Mouse (Mus musculus): ENCODE measurements around the gene Rnf215. TPM values are rescaled to one million over a fixed set of nuclear protein-coding genes. Genes with fewer than 3 reads are reported as not detected.
"Not testable (repeated sequence)": the region's sequence is repeated elsewhere in the genome, so short reads cannot be mapped to it uniquely, and the experiment has no call there.

Rnf215 gene
- total and polyA plus RNA-seq, 2 experiments from 2014 or later, result 49.7 to 90.4 TPM

- Histone ChIP-seq H3K9me3 (ENCODE audit: low read length) (no peaks in the 10 kb centered on the region), H3K9ac (replicated peaks; ENCODE audit: low read length) (no peak overlapping the region), H3K4me2 (ENCODE audit: low read depth, low read length) (no peak overlapping the region), H3K27me3 (ENCODE audit: insufficient read depth, low read length) (no peaks in the 10 kb centered on the region), H3K4me1 (ENCODE audit: insufficient read depth, low read length) (peaks cover 10% of the 10 kb centered on the region; the same call in 1 of the 2 replicates), H3K36me3 (ENCODE audit: insufficient read depth, low read length) (peaks cover 8% of the 10 kb centered on the region; the same call in 1 of the 2 replicates), H3K4me3 (ENCODE audit: low read length) (no peak overlapping the region), H3K27ac (no peak overlapping the region)
- DNase-seq (ENCODE audit: low spot score) (no peak), ATAC-seq (no peak)
- TF ChIP-seq CTCF (IDR thresholded peaks at IDR 0.05; ENCODE audit: low read depth), result no peak
- WGBS, result 78% methylated on average over 6 of the region's 6 CpGs
Measured at GRCm38 (mm10) chr11:4112861-4113260, 22.1 kb upstream of the Rnf215 start.

- Histone ChIP-seq H3K4me2 (ENCODE audit: low read depth, low read length) (no peak overlapping the region), H3K36me3 (ENCODE audit: insufficient read depth, low read length) (peaks cover 8% of the 10 kb centered on the region; the same call in 1 of the 2 replicates), H3K4me3 (ENCODE audit: low read length) (no peak overlapping the region), H3K27me3 (ENCODE audit: insufficient read depth, low read length) (no peaks in the 10 kb centered on the region), H3K9me3 (ENCODE audit: low read length) (no peaks in the 10 kb centered on the region), H3K4me1 (ENCODE audit: insufficient read depth, low read length) (peaks cover 12% of the 10 kb centered on the region; the same call in 1 of the 2 replicates), H3K27ac (no peak overlapping the region), H3K9ac (replicated peaks; ENCODE audit: low read length) (no peak overlapping the region)
- no peak for DNase-seq (ENCODE audit: low spot score)
- ATAC-seq, result no peak
- no peak for TF ChIP-seq CTCF (IDR thresholded peaks at IDR 0.05; ENCODE audit: low read depth)
- WGBS, result 71% methylated on average over 4 of the region's 4 CpGs
Measured at GRCm38 (mm10) chr11:4113496-4113895, 21.5 kb upstream of the Rnf215 start.

GRCm38 (mm10) chr11:4113970-4114369 lies 21.0 kb upstream of the Rnf215 start:
- H3K36me3 ChIP-seq (ENCODE audit: insufficient read depth, low read length), result peaks cover 8% of the 10 kb centered on the region; the same call in 1 of the 2 replicates
- DNase-seq (ENCODE audit: low spot score), result no peak
- H3K9ac ChIP-seq (replicated peaks; ENCODE audit: low read length), result no peak overlapping the region
- no peaks in the 10 kb centered on the region for H3K27me3 ChIP-seq (ENCODE audit: insufficient read depth, low read length)
- H3K27ac ChIP-seq, result no peak overlapping the region
- no peak for ATAC-seq
- peaks cover 16% of the 10 kb centered on the region for H3K4me1 ChIP-seq (ENCODE audit: insufficient read depth, low read length)
- H3K4me2 ChIP-seq (ENCODE audit: low read depth, low read length), result no peak overlapping the region
- WGBS, result 82% methylated on average over 6 of the region's 6 CpGs
- no peak overlapping the region for H3K4me3 ChIP-seq (ENCODE audit: low read length)
- no peak for TF ChIP-seq CTCF (IDR thresholded peaks at IDR 0.05; ENCODE audit: low read depth)
- H3K9me3 ChIP-seq (ENCODE audit: low read length), result no peaks in the 10 kb centered on the region

GRCm38 (mm10) chr11:4114541-4114940 lies 20.5 kb upstream of the Rnf215 start:
- not testable (repeated sequence) for DNase-seq (ENCODE audit: low spot score); H3K27ac ChIP-seq; H3K27me3 ChIP-seq (ENCODE audit: insufficient read depth, low read length); H3K4me2 ChIP-seq (ENCODE audit: low read depth, low read length); H3K9ac ChIP-seq (replicated peaks; ENCODE audit: low read length); H3K4me3 ChIP-seq (ENCODE audit: low read length); H3K36me3 ChIP-seq (ENCODE audit: insufficient read depth, low read length); H3K9me3 ChIP-seq (ENCODE audit: low read length); ATAC-seq
- H3K4me1 ChIP-seq (ENCODE audit: insufficient read depth, low read length), result peaks cover 22% of the 10 kb centered on the region
- WGBS, result 65% methylated on average over 6 of the region's 6 CpGs

GRCm38 (mm10) chr11:4115407-4115806 lies 19.6 kb upstream of the Rnf215 start:
- WGBS, result 89% methylated on average over 4 of the region's 4 CpGs
- Histone ChIP-seq H3K36me3 (ENCODE audit: insufficient read depth, low read length) (peaks cover 3% of the 10 kb centered on the region; the same call in 1 of the 2 replicates), H3K9me3 (ENCODE audit: low read length) (no peaks in the 10 kb centered on the region), H3K4me1 (ENCODE audit: insufficient read depth, low read length) (peaks cover 25% of the 10 kb centered on the region), H3K4me3 (ENCODE audit: low read length) (no peak overlapping the region), H3K27ac (no peak overlapping the region), H3K4me2 (ENCODE audit: low read depth, low read length) (no peak overlapping the region), H3K9ac (replicated peaks; ENCODE audit: low read length) (no peak overlapping the region), H3K27me3 (ENCODE audit: insufficient read depth, low read length) (no peaks in the 10 kb centered on the region)
- no peak for TF ChIP-seq CTCF (IDR thresholded peaks at IDR 0.05; ENCODE audit: low read depth)
- ATAC-seq, result no peak
- no peak for DNase-seq (ENCODE audit: low spot score)

GRCm38 (mm10) chr11:4116458-4117141 lies 18.4 kb upstream of the Rnf215 start:
- H3K27ac ChIP-seq, result no peak overlapping the region
- no peak overlapping the region for H3K9ac ChIP-seq (replicated peaks; ENCODE audit: low read length)
- peaks cover 25% of the 10 kb centered on the region for H3K4me1 ChIP-seq (ENCODE audit: insufficient read depth, low read length)
- 30% methylated on average over 11 of the region's 11 CpGs for WGBS
- H3K4me3 ChIP-seq (ENCODE audit: low read length), result 0 out of 2 replicates have a peak overlapping the region, but pooled peaks have one; percentile 63
- DNase-seq (ENCODE audit: low spot score) (peak; percentile 55), ATAC-seq (0 out of 2 replicates have a peak, but pooled peaks have one; percentile 16)
- H3K9me3 ChIP-seq (ENCODE audit: low read length), result no peaks in the 10 kb centered on the region
- no peaks in the 10 kb centered on the region for H3K36me3 ChIP-seq (ENCODE audit: insufficient read depth, low read length)
- no peaks in the 10 kb centered on the region for H3K27me3 ChIP-seq (ENCODE audit: insufficient read depth, low read length)
- peak overlapping the region; percentile 79 for H3K4me2 ChIP-seq (ENCODE audit: low read depth, low read length)
- TF ChIP-seq CTCF (IDR thresholded peaks at IDR 0.05; ENCODE audit: low read depth), result 0 out of 2 replicates have a peak, but pooled peaks have one; percentile 1
